Mouse (Mus musculus) ovary, postnatal 10 days (tissue): ENCODE measurements at regions not wholly inside any gene's neighbourhood (a gene's known extent, or its start where the extent isn't known, plus 50 kb on each side); places are given as distances from the start of the nearest gene placed in this dataset.
"Not testable (repeated sequence)": the region's sequence is repeated elsewhere in the genome, so short reads cannot be mapped to it uniquely, and the experiment has no call there.

Source experiments
- DNase-seq: peaks from one replicate; pipeline ENCODE4 v3.0.0; 2022; ENCODE audit warnings: low spot score

GRCm38 (mm10) chr6:48172769-48173168 lies 86.4 kb upstream of the Zfp746 start:
- DNase-seq: not testable (repeated sequence)

DNA sequence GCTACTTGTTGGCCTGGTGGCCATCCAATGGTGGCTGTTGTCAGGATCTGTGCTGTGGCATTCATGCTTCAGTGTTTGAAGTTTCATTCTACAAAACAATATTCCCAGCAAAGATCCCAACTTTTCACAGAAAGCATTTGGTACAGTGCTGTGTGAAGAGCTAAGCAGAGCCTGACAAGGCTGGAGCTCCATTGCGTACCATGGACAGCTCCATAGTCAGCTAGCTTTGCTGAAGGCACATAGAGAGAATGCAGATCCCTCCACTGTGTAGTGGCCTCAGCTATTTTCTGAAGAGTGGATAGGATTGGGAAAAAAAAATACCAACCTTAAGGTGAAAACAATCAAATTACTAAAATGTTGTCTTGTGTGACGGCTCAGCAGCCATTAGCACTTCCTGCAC lies 50.5 kb upstream of the Zfp746 start:
- peak; percentile 1 for DNase-seq
